Comparison of ENCODE assay signal across 8 mouse cellular contexts in the genomic region with DNA sequence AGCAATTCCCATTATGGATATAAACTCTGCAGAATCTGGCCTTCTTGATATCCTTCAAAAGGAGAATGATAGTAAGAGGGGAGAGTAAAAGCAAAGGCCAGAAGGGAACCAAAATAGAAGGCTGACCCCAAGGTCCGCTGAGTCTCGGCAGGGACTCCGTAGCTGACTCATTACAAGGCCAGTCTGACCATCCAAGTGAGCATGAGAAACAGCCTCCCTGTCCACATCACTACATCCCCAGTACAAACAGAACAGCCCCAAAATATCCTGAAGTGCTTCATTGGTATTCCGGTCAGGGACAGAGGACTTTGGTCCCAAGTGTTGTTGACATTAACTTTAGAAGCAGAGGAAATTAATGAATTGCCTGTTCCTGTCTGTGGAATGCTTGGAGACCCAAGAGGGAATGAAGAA.
DNase-seq lines count a peak whose midpoint lies in the region.
"Had no signal": no experiment of that assay in that cellular context is flagged by ENCODE, and none has a peak within 500 bp of the region (broad histone marks: within the 10 kb centered on the region; RNA-seq: fewer than 3 reads in every experiment).

No protein-coding gene starts in this region.

- DNase-seq in ovary, adult 18-20 months (ENCODE audit: low spot score), result peak; percentile 63
- no peak for DNase-seq in ovary, postnatal 14 days (ENCODE audit: low spot score)
- DNase-seq in brain, adult 2 months (ENCODE audit: low read depth, low spot score), result peak; percentile 42
- DNase-seq in kidney, postnatal 14 days, result peak; percentile 25
- no peak for DNase-seq in embryo, embryonic 11 days
- no peak for DNase-seq in heart, postnatal 4 days
- no peak for DNase-seq in right cerebral cortex, postnatal 10 days (ENCODE audit: low spot score in 2 of 2)
- DNase-seq: gastrocnemius, postnatal 10 days had no signal

Comparison
In these comparisons a context has a peak if more than half of its experiments do, and no peak if none do; other contexts are left out.
1. DNase-seq: peak in ovary, adult 18-20 months (single experiment), brain, adult 2 months (single experiment) and kidney, postnatal 14 days (single experiment); none in ovary, postnatal 14 days (single experiment), embryo, embryonic 11 days (single experiment), heart, postnatal 4 days (single experiment) and right cerebral cortex, postnatal 10 days (0 of 2).